Mouse (Mus musculus): ENCODE data around the gene Mdh1b. TPM values are rescaled to one million over a fixed set of nuclear protein-coding genes. Genes with fewer than 3 reads are reported as not detected.
A peak's percentile ranks its signal among the peaks of the same experiment; 100 is the strongest.

The Mdh1b gene
- polyA plus RNA-seq, 1 experiment from 2014 or later = 1.7 TPM

GRCm38 (mm10) chr1:63667201-63667948 is 62.7 kb downstream of the Mdh1b start:
- Histone ChIP-seq H3K27ac (ENCODE audit: low read length) (no peak overlapping the region), H3K9ac (replicated peaks; ENCODE audit: low read depth) (no peak overlapping the region), H3K36me3 (ENCODE audit: insufficient read depth, low read length) (no peaks in the 10 kb centered on the region), H3K9me3 (ENCODE audit: low read length) (no peaks in the 10 kb centered on the region), H3K4me3 (ENCODE audit: low read depth, low read length) (no peak overlapping the region), H3K4me1 (ENCODE audit: insufficient read depth, low read depth, low read length) (no peaks in the 10 kb centered on the region), H3K27me3 (replicated peaks; ENCODE audit: insufficient read depth, low read length) (no peaks in the 10 kb centered on the region), H3K4me2 (replicated peaks; ENCODE audit: low read depth, low read length) (no peak overlapping the region)
- ATAC-seq (no peak), DNase-seq (ENCODE audit: low spot score) (no peak)
- WGBS = 42% methylated on average over 9 of the region's 9 CpGs
- TF ChIP-seq CTCF (IDR thresholded peaks at IDR 0.05) (no peak), EP300 (IDR thresholded peaks at IDR 0.05) (no peak)

- DNase-seq (ENCODE audit: low spot score) (no peak), ATAC-seq (no peak)
- WGBS = 85% methylated on average over 2 of the region's 2 CpGs
- H3K4me1 ChIP-seq (ENCODE audit: insufficient read depth, low read depth, low read length) = no peaks in the 10 kb centered on the region
- no peak overlapping the region for H3K9ac ChIP-seq (replicated peaks; ENCODE audit: low read depth)
- no peaks in the 10 kb centered on the region for H3K27me3 ChIP-seq (replicated peaks; ENCODE audit: insufficient read depth, low read length)
- H3K4me3 ChIP-seq (ENCODE audit: low read depth, low read length) = no peak overlapping the region
- TF ChIP-seq EP300 (IDR thresholded peaks at IDR 0.05) (no peak), CTCF (IDR thresholded peaks at IDR 0.05) (no peak)
- H3K36me3 ChIP-seq (ENCODE audit: insufficient read depth, low read length) = no peaks in the 10 kb centered on the region
- H3K9me3 ChIP-seq (ENCODE audit: low read length) = no peaks in the 10 kb centered on the region
- H3K4me2 ChIP-seq (replicated peaks; ENCODE audit: low read depth, low read length) = no peak overlapping the region
- no peak overlapping the region for H3K27ac ChIP-seq (ENCODE audit: low read length)
These were observed 64.0 kb downstream of the Mdh1b start for GRCm38 (mm10) chr1:63666089-63666488.

GRCm38 (mm10) chr1:63659591-63659990 is 70.5 kb downstream of the Mdh1b start:
- H3K36me3 ChIP-seq (ENCODE audit: insufficient read depth, low read length) = no peaks in the 10 kb centered on the region
- DNase-seq (ENCODE audit: low spot score) (peak; percentile 76), ATAC-seq (no peak)
- H3K4me3 ChIP-seq (ENCODE audit: low read depth, low read length) = no peak overlapping the region
- no peak overlapping the region for H3K9ac ChIP-seq (replicated peaks; ENCODE audit: low read depth)
- H3K4me1 ChIP-seq (ENCODE audit: insufficient read depth, low read depth, low read length) = no peaks in the 10 kb centered on the region
- no peaks in the 10 kb centered on the region for H3K9me3 ChIP-seq (ENCODE audit: low read length)
- TF ChIP-seq CTCF (IDR thresholded peaks at IDR 0.05) (peak; percentile 84), EP300 (IDR thresholded peaks at IDR 0.05) (no peak)
- H3K27me3 ChIP-seq (replicated peaks; ENCODE audit: insufficient read depth, low read length) = no peaks in the 10 kb centered on the region
- WGBS = 4% methylated on average over 7 of the region's 7 CpGs
- H3K4me2 ChIP-seq (replicated peaks; ENCODE audit: low read depth, low read length) = no peak overlapping the region
- no peak overlapping the region for H3K27ac ChIP-seq (ENCODE audit: low read length)

- Histone ChIP-seq H3K9me3 (ENCODE audit: low read length) (no peaks in the 10 kb centered on the region), H3K4me1 (ENCODE audit: insufficient read depth, low read depth, low read length) (no peaks in the 10 kb centered on the region), H3K27me3 (replicated peaks; ENCODE audit: insufficient read depth, low read length) (no peaks in the 10 kb centered on the region), H3K27ac (ENCODE audit: low read length) (no peak overlapping the region), H3K9ac (replicated peaks; ENCODE audit: low read depth) (no peak overlapping the region), H3K4me2 (replicated peaks; ENCODE audit: low read depth, low read length) (no peak overlapping the region), H3K36me3 (ENCODE audit: insufficient read depth, low read length) (no peaks in the 10 kb centered on the region), H3K4me3 (ENCODE audit: low read depth, low read length) (no peak overlapping the region)
- TF ChIP-seq EP300 (IDR thresholded peaks at IDR 0.05) (no peak), CTCF (IDR thresholded peaks at IDR 0.05) (peak; percentile 79)
- WGBS = 9% methylated on average over 6 of the region's 6 CpGs
- peak; percentile 69 for DNase-seq (ENCODE audit: low spot score)
- no peak for ATAC-seq
These were observed 72.1 kb downstream of the Mdh1b start for GRCm38 (mm10) chr1:63658016-63658415.

Other genes with a start within 250 kb of the Mdh1b start
- gene Gm39653, start 114.3 kb downstream of the Mdh1b start, polyA plus RNA-seq (2015; fragmentation: Nextera tagmentation; extraction: Ambion mirVana) = not detected in 2 replicates
- not detected in 2 replicates for gene Dytn, start 43.4 kb downstream of the Mdh1b start, polyA plus RNA-seq (2015; fragmentation: Nextera tagmentation; extraction: Ambion mirVana)
- gene Fastkd2, start 296 bp upstream of the Mdh1b start, polyA plus RNA-seq (2015; fragmentation: Nextera tagmentation; extraction: Ambion mirVana) = 15.0 and 19.1 TPM in 2 replicates
- gene 4933402D24Rik, start 38.9 kb upstream of the Mdh1b start, polyA plus RNA-seq (2015; fragmentation: Nextera tagmentation; extraction: Ambion mirVana) = not detected in 2 replicates